Mouse (Mus musculus) cerebellum, adult 2 months (tissue): ENCODE measurements around the gene Isg20l2. TPM values are rescaled to one million over a fixed set of nuclear protein-coding genes. Genes with fewer than 3 reads are reported as not detected.

Experiments
- DNase-seq, 2 experiments: peaks; one replicate each; pipeline ENCODE4 v3.0.0; 2021
- H3K27ac ChIP-seq: fragments of 200-500 bp; 2 replicates; pipeline ENCODE4 v1.5.1; 2012; ENCODE audit warnings: low read length, control low read depth, inconsistent platforms; ENCODE audit not compliant: insufficient read depth
- H3K27me3 ChIP-seq: fragments of 200-500 bp; 2 replicates; pipeline ENCODE4 v1.6.1; 2012; ENCODE audit warnings: inconsistent platforms, mild to moderate bottlenecking, low read length, moderate library complexity; ENCODE audit not compliant: control insufficient read depth, insufficient read depth
- H3K4me1 ChIP-seq: fragments of 200-500 bp; 2 replicates; pipeline ENCODE4 v1.6.1; 2011; ENCODE audit warnings: low read length; ENCODE audit not compliant: control insufficient read depth, insufficient read depth
- H3K4me3 ChIP-seq: fragments of 200-500 bp; replicated peaks from 2 replicates; pipeline ENCODE3; 2011; ENCODE audit warnings: mild to moderate bottlenecking, low read depth, low read length, control low read depth; ENCODE audit not compliant: insufficient read depth
- CTCF ChIP-seq: fragments of 200-500 bp; IDR thresholded peaks from 2 replicates; pipeline ENCODE4 v1.5.1; 2011; ENCODE audit warnings: low read depth, mild to moderate bottlenecking, control low read depth, low read length, moderate library complexity, borderline replicate concordance; ENCODE audit not compliant: insufficient read depth
- POLR2A ChIP-seq: fragments of 200-500 bp; IDR thresholded peaks from 2 replicates; pipeline ENCODE4 v1.6.1; 2011; ENCODE audit warnings: low read length, control low read depth, borderline replicate concordance; ENCODE audit not compliant: insufficient read depth
- WGBS: fragments of 180-500 bp; shearing (Covaris S2); methylation state at CpG from one replicate; pipeline ENCODE4 v1.1.7; 2018; 5-methylcytosine and 5-hydroxymethylcytosine counted together
- polyA plus RNA-seq: library from polyadenylated mRNA; depleted of rRNA; stranded (reverse); fragments of >200 nt; gene quantifications from 2 replicates; pipeline ENCODE4 v1.2.3, GENCODE M21; 2012

Isg20l2 gene
- polyA plus RNA-seq, 1 experiment = 15.2 TPM

DNA sequence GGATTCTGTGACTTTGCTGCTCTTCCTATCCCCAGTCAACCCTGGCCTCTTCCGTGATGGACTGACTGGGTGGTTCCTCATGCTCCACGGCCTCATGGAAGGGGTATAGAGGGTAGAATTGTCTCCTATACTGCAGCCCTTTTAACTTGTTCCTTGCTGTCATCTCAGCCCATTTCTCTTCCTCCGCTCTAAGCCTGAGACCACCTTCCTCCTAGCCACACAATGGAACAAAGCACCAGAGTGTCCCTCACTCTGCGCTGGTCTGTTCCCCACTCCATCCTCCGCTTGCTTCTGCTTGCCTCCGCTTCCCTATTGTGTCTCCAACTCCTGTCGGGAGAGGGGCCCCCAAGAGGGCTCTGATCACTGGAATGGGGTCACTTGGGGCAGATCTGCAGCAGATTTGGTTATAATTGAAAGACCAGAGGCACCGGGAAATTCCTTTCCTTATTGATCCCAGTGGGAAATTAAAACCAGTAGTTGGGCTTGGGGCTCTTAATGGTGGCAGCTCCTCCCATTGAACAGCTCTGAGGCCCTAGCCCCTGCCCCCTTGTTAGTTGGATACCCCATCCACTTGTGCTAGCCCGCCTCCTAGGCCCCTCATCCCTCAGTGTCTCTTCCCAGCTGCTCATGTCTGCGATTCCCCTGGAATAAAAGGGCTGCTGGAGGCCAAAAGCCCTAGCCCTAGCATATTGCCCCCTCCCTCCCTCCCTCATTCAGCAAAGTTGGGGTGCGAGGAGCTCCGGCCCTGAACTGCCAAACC is 15.8 kb downstream of the Isg20l2 start:
- no peak overlapping the region for H3K4me3 ChIP-seq
- no peak overlapping the region for H3K27ac ChIP-seq
- 51% methylated on average over 12 of the region's 12 CpGs for WGBS
- H3K4me1 ChIP-seq = no peaks in the 10 kb centered on the region; the same call in 1 of the 2 replicates
- H3K27me3 ChIP-seq = peaks cover 7% of the 10 kb centered on the region; the same call in 1 of the 2 replicates
- no peak for DNase-seq
- TF ChIP-seq POLR2A = no peak
- no peak for TF ChIP-seq CTCF

DNA sequence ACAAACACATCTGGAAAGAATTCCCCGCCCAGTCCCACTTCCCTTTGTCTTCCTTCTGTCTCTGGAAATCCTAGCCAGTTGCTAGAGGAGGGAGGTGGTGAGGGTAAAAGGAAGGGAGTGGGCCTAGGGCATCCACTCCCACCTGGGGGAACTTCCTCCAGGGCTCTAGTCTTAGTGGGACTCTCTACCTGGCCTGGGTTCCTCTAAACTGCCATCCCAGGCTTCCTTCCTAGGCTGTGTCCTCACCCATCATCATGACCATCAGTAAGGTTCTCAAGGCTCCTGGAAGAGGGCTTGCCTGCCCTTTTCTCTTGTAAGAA is 16.4 kb downstream of the Isg20l2 start:
- no peak overlapping the region for H3K27ac ChIP-seq
- H3K27me3 ChIP-seq = peaks cover 7% of the 10 kb centered on the region; the same call in 1 of the 2 replicates
- TF ChIP-seq CTCF (no peak), POLR2A (no peak)
- DNase-seq = no peak
- WGBS = 86% methylated on average over 1 of the region's 1 CpGs
- H3K4me1 ChIP-seq = no peaks in the 10 kb centered on the region; the same call in 1 of the 2 replicates
- no peak overlapping the region for H3K4me3 ChIP-seq

DNA sequence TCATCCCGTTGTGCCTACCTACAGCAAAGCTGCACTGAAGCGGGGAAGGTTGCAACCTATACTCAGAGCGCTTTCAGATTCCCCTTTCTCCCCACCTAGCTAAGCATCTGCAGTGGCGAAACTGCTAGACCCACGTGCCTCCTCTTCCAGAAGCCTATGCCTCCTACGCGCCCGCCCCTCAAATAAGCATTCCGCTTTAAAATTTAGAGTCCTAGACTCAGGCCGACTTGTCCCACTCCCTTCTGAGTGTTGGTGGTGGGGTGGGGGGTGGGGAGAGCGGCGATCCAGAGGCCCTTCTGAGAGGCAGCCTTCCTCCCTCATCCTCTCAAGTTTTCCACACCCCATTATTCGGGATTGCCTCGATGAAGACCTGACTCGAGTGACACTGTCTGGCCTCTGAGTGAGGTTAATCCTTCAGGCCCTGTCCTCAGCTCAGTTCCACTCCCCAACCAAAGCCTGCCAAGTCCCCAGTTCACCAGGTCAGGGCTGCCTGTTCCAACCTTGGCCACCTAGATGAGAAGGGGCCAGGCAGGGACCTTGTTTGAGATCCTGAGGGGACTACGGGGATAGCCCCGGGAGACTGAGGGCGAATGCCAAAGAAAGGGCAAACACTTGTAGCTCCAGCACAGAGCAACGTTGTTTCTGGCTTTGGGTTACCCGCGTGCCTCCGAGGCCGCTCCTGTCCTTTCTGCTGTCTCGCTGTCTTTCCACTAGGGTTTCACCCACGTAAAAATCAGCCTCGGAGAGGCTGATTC is 17.1 kb downstream of the Isg20l2 start:
- Histone ChIP-seq H3K27me3 (peaks cover 7% of the 10 kb centered on the region; the same call in 1 of the 2 replicates), H3K27ac (no peak overlapping the region), H3K4me1 (no peaks in the 10 kb centered on the region; the same call in 1 of the 2 replicates), H3K4me3 (no peak overlapping the region)
- no peak for DNase-seq
- WGBS = 19% methylated on average over 26 of the region's 26 CpGs
- TF ChIP-seq CTCF (no peak), POLR2A (no peak)

DNA sequence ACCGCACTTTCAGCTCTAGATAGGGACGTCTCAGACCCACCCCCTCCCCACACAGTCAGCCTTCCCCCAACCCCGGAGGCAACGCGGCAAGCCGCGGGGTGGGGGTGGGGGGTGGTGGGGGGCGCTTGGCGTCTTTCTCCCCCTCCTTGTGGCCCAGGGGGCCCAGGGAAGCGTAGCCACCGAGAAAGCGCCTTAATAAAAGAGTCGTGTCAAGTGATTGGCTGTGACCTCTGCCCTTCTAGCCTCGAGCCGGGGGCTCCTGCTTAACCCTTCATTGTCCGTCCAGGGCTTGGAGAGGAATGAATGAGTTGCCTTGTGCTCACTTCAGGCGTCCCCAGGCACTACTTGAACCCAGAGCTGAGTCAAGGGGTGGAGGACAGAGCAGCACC is 17.7 kb downstream of the Isg20l2 start:
- Histone ChIP-seq H3K4me3 (no peak overlapping the region), H3K4me1 (no peaks in the 10 kb centered on the region; the same call in 1 of the 2 replicates), H3K27me3 (peaks cover 7% of the 10 kb centered on the region; the same call in 1 of the 2 replicates), H3K27ac (no peak overlapping the region)
- WGBS = 1% methylated on average over 17 of the region's 17 CpGs
- TF ChIP-seq POLR2A = no peak
- TF ChIP-seq CTCF = no peak
- no peak for DNase-seq

DNA sequence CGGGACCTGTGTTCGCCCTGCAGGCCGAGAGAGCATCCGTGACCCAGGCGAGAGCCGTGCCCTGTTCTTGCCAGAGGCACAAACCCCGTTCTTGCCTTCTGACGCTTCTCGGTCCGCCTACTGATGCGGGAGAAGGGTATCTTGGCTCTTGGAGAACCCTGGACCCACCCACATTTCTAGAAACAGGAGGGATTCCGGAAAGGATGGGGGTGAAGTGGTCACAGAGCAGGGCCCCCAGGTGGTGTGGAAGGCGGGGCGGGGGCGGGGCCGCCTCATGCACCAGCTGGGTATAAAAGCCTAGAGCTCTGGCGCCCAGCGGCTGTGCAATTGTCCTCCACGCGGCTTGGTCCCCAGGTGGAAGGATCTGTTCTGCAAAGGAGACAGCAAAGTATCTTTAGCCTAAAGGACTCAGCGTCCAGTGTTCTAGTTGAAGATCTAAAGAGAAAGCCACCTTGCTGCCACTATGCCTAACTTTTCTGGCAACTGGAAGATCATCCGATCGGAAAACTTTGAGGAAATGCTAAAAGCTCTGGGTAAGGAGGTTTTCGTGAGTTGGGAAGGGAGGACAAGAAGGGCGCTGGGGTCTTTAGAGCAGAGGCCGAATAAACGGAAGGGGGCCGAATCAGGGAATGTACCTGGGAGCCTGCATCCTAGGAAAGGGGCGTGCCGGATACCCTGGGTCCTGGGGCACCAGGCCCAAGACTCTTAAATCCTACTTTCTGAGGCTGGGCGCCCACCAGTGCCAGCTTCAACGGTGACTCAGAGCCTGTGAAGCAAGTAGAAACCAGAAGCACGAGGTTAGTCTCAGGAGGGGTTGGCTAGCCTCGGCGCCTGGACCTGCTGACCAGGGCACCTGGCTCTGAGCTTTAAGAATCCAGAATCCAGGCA is 18.5 kb downstream of the Isg20l2 start, which contains the start of gene Crabp2:
TSS of gene Crabp2 (plus strand) at position 289 of the 888 bp plus-strand sequence.
- WGBS = 5% methylated on average over 35 of the region's 35 CpGs
- Histone ChIP-seq H3K4me3 (no peak within 1 kb of the TSS), H3K27me3 (peaks cover 7% of the 10 kb centered on the region; the same call in 1 of the 2 replicates), H3K27ac (no peak within 1 kb of the TSS), H3K4me1 (no peaks in the 10 kb centered on the region; the same call in 1 of the 2 replicates)
- DNase-seq = no peak
- no peak for TF ChIP-seq CTCF

DNA sequence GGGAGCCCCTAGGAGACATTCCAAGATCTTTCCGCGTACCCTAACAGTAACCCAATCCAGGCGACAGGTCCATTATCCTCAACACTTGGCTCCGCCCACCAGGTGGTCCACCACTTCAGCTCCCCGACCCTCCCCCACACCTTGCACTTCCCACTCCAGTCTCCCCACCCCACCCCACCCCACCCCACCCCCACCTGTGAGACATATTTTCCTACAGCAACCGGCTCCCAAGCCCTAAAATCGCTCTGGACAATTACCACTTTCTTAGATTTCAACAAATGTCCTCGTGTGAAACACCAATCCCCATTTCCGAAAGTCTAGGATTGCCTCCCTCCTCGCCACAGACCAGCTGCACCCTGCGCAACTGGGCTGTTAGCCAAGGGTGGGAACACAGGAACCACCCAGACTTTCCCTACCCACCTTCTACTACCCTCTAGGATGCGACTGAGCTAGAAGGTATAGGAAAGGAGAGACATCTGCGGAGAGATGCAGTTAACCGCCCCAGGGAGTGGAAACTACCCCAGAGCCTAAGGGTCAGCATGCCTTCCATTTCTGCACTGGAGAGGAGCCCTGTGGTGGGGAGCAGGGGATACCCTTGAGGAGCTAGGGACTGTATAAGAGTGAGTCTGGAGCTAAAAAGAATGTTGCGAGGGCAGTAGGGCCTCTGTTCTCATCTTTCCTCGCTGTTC is 19.3 kb downstream of the Isg20l2 start:
- no peak for DNase-seq
- TF ChIP-seq CTCF = no peak
- no peak for TF ChIP-seq POLR2A
- H3K27me3 ChIP-seq = peaks cover 7% of the 10 kb centered on the region; the same call in 1 of the 2 replicates
- H3K27ac ChIP-seq = no peak overlapping the region
- H3K4me1 ChIP-seq = no peaks in the 10 kb centered on the region; the same call in 1 of the 2 replicates
- H3K4me3 ChIP-seq = no peak overlapping the region
- WGBS = 29% methylated on average over 16 of the region's 16 CpGs

DNA sequence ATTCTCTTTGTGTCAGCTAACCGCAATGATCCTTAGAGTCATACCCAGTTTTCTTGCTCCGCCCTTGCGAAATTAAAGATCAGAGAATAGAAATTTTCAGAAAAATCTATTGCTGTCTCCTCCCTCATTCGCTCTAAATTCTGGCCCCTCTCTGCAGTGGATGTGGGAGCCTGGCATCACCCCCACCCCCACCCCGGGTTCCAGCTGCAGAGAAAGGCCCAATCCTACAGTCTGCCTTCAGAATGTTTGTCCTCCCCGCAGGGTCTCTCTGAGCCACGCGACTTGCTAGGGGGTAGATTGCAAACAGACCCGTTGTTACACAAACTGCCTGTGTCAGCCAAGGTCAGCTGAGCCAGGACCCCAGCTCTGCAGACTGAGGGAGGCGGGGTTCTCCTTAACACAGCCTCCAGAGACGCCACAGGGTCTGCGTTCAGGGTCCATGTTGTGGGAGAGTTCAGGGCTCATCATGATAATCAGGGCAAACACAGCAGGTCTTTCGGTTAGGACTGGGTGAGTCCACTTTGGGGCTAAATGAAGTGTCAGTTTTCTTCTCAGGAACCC is 19.9 kb downstream of the Isg20l2 start:
- H3K27ac ChIP-seq = no peak overlapping the region
- no peak for TF ChIP-seq CTCF
- H3K27me3 ChIP-seq = peaks cover 7% of the 10 kb centered on the region; the same call in 1 of the 2 replicates
- H3K4me1 ChIP-seq = no peaks in the 10 kb centered on the region; the same call in 1 of the 2 replicates
- WGBS = 43% methylated on average over 13 of the region's 13 CpGs
- no peak overlapping the region for H3K4me3 ChIP-seq
- DNase-seq = no peak
